8 mouse cellular contexts compared by ENCODE assay signal in the genomic region with DNA sequence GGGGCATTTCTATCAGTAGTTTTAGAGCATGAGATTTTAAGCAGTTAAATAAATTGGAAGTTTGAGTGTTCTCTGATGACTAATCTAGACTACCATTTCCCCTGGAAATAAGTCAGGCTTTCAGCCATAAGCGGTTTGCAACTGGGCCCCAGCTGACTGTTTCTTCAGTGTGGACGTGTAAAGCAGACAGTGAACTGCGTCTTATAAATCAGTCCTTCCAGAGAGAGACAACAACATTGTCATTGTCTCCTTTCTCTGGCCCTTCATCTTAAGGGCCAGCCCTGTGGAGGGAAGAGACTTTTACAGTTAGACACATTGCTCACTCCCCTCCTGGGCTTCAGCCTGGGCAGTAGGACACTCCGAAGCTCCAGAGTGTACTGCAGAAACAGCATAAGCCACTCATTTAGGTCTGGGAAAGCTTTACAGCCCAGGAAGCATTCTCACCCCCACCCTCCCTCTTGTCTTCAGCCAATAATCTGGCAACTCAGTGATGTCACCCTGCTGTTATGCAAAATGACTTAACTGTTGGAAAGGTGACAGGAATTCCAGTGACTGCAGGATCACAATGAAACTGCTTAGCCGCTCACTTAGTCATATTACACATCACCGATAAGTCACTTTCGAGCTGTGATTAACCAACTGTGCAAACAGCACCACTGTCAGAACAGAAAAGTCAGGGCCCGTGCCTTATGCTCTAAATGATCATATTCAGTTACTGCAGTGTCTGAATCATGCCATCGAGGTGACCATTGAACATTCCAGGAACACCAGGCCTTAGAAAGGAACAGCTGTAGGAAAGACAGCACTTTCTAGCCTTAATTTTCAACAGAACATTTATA. TPM values are rescaled to one million over a fixed set of nuclear protein-coding genes. Genes with fewer than 3 reads are reported as not detected.
DNase-seq lines count a peak whose midpoint lies in the region; ATAC-seq and TF ChIP-seq lines count a peak whose summit lies in the region.

No protein-coding gene starts in this region.

- H3K27ac ChIP-seq in ES-E14 (ENCODE audit: insufficient read depth, low read depth, low read length, poor library complexity, severe bottlenecking): no peak overlapping the region
- H3K27ac ChIP-seq in forebrain, embryonic 15.5 days (replicated peaks): no peak overlapping the region
- peak overlapping the region; percentile 86 for H3K27ac ChIP-seq in lung, embryonic 14.5 days (ENCODE audit: low read depth)

- in situ Hi-C loops in ES-E14 (cut with MboI; ENCODE audit: low sequenced_read_pairs in 2 of 2, unreplicated experiment in 2 of 2): no loop called here

- no peaks in the 10 kb centered on the region for H3K36me3 ChIP-seq in ES-E14 (ENCODE audit: control insufficient read depth, insufficient read depth, low read length, poor library complexity, severe bottlenecking)
- H3K36me3 ChIP-seq in forebrain, embryonic 15.5 days: no peaks in the 10 kb centered on the region
- no peaks in the 10 kb centered on the region for H3K36me3 ChIP-seq in lung, embryonic 14.5 days (ENCODE audit: insufficient read depth)

- TF ChIP-seq CTCF in lung, embryonic 14.5 days (IDR thresholded peaks at IDR 0.05; ENCODE audit: low read depth): no peak

- ATAC-seq in forebrain, embryonic 15.5 days (replicated peaks): peak; percentile 91
- ATAC-seq in hematopoietic stem cell, adult 5-6 weeks (replicated peaks in 1 of 2; ENCODE audit: insufficient read depth in 1 of 2, low FRiP score in 2 of 2, low TSS enrichment in 1 of 2, low read depth in 1 of 2, poor library complexity in 2 of 2, severe bottlenecking in 2 of 2): peak; percentile 25 to 29; a peak in 3 of 4 replicates
- peak; percentile 97 for ATAC-seq in lung, embryonic 14.5 days (ENCODE audit: insufficient read depth)

- WGBS in forebrain, embryonic 15.5 days: 8% methylated on average over 9 of the region's 9 CpGs
- WGBS in lung, embryonic 14.5 days: 4% methylated on average over 9 of the region's 9 CpGs

- no peak overlapping the region for H3K4me3 ChIP-seq in ES-E14 (ENCODE audit: insufficient read depth in 1 of 2, low read depth in 1 of 2, low read length in 2 of 2, poor library complexity in 1 of 2, severe bottlenecking in 1 of 2)
- H3K4me3 ChIP-seq in forebrain, embryonic 15.5 days: peak overlapping the region; percentile 10; the same call in 1 of the 2 replicates
- H3K4me3 ChIP-seq in lung, embryonic 14.5 days (ENCODE audit: low read depth, low read length): peak overlapping the region; percentile 6; the same call in 1 of the 2 replicates

- no peaks in the 10 kb centered on the region for H3K9me3 ChIP-seq in ES-E14 (ENCODE audit: control insufficient read depth, insufficient read depth, low read depth, low read length)
- no peaks in the 10 kb centered on the region for H3K9me3 ChIP-seq in forebrain, embryonic 15.5 days
- no peaks in the 10 kb centered on the region for H3K9me3 ChIP-seq in lung, embryonic 14.5 days (ENCODE audit: low read depth, low read length)

- H3K4me1 ChIP-seq in ES-E14 (ENCODE audit: control insufficient read depth in 2 of 2, insufficient read depth in 2 of 2, low read length in 2 of 2, poor library complexity in 1 of 2): peaks cover 0 to 7% of the 10 kb centered on the region in 2 experiments; a peak in 1 of 4 replicates
- H3K4me1 ChIP-seq in forebrain, embryonic 15.5 days: peaks cover 14% of the 10 kb centered on the region
- peaks cover 19% of the 10 kb centered on the region for H3K4me1 ChIP-seq in lung, embryonic 14.5 days (ENCODE audit: insufficient read depth)

- H3K4me2 ChIP-seq in forebrain, embryonic 15.5 days (replicated peaks): peak overlapping the region; percentile 24
- peak overlapping the region; percentile 46 for H3K4me2 ChIP-seq in lung, embryonic 14.5 days

- H3K27me3 ChIP-seq in forebrain, embryonic 15.5 days: no peaks in the 10 kb centered on the region
- H3K27me3 ChIP-seq in lung, embryonic 14.5 days (ENCODE audit: insufficient read depth, low read length): no peaks in the 10 kb centered on the region

- peak; percentile 50 for DNase-seq in ES-E14 (ENCODE audit: low read depth, low spot score)
- DNase-seq in cerebellum, adult 11-12 months: peak; percentile 61
- peak; percentile 35 to 72 for DNase-seq in layer of hippocampus, adult 18-20 months (ENCODE audit: low spot score in 2 of 2)
- peak; percentile 93 for DNase-seq in lung, embryonic 14.5 days
- peak; percentile 25 for DNase-seq in retina, adult 2 months (ENCODE audit: low read depth, low spot score)
- DNase-seq in thymus, postnatal 36 days: no peak

- H3K9ac ChIP-seq in ES-E14 (ENCODE audit: insufficient read depth, low read depth, low read length, poor library complexity, severe bottlenecking): no peak overlapping the region
- H3K9ac ChIP-seq in forebrain, embryonic 15.5 days (replicated peaks): 0 out of 2 replicates have a peak overlapping the region, but pooled peaks have one; percentile 15
- H3K9ac ChIP-seq in lung, embryonic 14.5 days: peak overlapping the region; percentile 43

TF ChIP-seq in ES-E14, 5 proteins besides CTCF, POLR2A, EP300 and RAD21:
- TF ChIP-seq MAFK (IDR thresholded peaks at IDR 0.05; ENCODE audit: insufficient read depth, low read depth, low read length) (no peak), HCFC1 (IDR thresholded peaks at IDR 0.05; ENCODE audit: borderline replicate concordance, insufficient read depth, low read length) (no peak)
TF ChIP-seq in ES-E14: peak in this region for 0.

RNA-seq across cellular contexts. Expression of a gene that starts 42.2 kb away (rescaled TPM):
- 18.4 and 20.9 TPM in 2 replicates for total RNA-seq in ES-E14 (2012; rRNA removed)
- polyA plus RNA-seq in forebrain, embryonic 15.5 days (2015; fragmentation: Nextera tagmentation; extraction: Ambion mirVana): 8.9 and 9.7 TPM in 2 replicates
- 24.6 and 34.5 TPM in 2 replicates for total RNA-seq in hematopoietic stem cell, adult 5-6 weeks (2017)
- total RNA-seq in layer of hippocampus, adult 18-20 months (2021): 10 to 100 TPM; 41.0 to 43.1 TPM
- polyA plus RNA-seq in lung, embryonic 14.5 days (2014; fragmentation: Nextera tagmentation; extraction: Ambion mirVana): 13.7 and 17.6 TPM in 2 replicates

Comparison
In these comparisons a context has a peak if more than half of its experiments do, and no peak if none do; other contexts are left out.
1. DNase-seq: peak in ES-E14 (single experiment), cerebellum, adult 11-12 months (single experiment), layer of hippocampus, adult 18-20 months (2 of 2), lung, embryonic 14.5 days (single experiment) and retina, adult 2 months (single experiment); none in thymus, postnatal 36 days (0 of 2).
2. H3K4me3 ChIP-seq: peak in forebrain, embryonic 15.5 days (single experiment) and lung, embryonic 14.5 days (single experiment); none in ES-E14 (0 of 2).
3. ATAC-seq: peak in every context shown above with its lines; median percentile 97 in lung, embryonic 14.5 days; 91 in forebrain, embryonic 15.5 days; 27 in hematopoietic stem cell, adult 5-6 weeks.